Mouse (Mus musculus) lung, postnatal 36 days (tissue): Measurements from ENCODE around the gene Myo9b.
"Not testable (repeated sequence)": the region's sequence is repeated elsewhere in the genome, so short reads cannot be mapped to it uniquely, and the experiment has no call there.

Experiments used
- DNase-seq: peaks from one replicate; pipeline ENCODE4 v3.0.0; 2022; ENCODE audit warnings: mixed read lengths

The Myo9b gene

DNA sequence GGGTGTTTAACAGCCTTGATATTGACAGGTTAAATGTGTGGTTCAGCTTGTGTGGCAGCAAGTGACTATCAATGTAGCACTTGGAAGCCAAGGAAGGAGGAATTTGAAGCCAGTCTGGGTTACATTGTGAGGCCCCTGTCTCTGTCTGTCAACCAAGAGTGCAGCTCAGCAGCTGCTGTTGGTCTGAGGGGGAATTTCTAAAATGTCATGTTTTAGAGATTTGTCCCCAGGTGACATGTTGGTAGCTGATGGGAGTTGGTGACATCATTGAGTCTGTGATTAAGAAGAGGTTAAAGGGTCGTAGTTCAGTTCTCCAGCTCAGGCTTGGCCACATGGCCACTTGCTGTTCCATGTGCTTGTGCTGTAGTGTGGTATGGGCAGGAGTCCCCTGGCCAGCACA, 24.9 kb downstream of the Myo9b start:
- DNase-seq: no peak

DNA sequence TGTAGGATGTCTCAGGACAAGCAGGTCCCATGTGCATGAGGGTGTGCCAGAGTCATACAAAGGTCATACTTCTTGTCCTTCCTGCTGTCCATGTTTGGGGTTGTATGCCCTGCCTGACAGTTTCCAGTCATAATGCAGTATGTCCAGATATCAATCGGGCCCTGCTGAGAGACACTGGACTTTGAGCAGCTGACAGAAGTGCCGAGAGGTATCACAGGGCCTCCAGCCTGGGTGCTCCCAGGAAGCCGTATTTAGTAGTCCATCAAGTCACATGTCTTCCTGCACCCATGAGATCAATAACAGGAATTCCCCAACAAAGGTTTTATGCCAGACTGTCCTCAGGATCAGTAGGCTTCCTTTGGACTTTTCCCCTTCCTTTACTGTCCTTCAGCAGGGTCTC, 27.2 kb downstream of the Myo9b start:
- DNase-seq: no peak

DNA sequence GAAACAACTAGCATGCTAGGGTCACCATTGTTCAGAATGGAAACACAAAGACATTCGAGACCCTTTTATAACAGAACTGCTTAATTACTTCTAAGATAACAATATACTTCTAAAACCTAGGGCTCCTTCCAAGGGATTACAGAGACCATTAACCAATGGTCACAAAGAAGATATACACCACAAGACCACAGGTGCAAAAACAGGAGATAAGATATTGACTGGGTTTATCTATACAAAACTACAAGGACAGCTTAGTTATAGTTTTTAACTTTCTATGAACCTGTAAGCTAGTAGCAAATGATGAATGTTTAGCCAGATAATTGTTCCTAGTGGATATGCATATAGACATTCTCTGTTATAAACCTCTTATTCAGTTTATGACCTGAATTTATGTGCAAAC, 30.3 kb downstream of the Myo9b start:
- DNase-seq: no peak

DNA sequence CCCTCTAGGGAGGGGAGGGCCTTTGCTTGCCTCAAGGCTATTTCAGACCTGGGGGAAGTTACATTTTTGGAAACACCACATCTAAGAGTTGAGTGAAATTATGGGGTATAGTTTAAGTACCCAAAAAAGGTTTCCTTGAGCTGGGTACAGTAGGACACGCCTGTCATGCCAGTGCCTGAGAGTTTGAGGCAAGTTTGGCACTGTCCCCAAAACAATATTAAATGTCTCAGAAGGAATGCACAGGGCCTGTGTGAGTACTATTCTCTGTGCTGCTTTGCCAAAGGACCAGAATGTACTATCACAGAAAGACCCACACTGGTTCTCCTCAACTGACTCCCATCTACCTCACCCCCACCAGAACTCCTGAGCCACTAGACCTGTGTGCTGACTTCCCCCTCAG, 31.1 kb downstream of the Myo9b start:
- DNase-seq: no peak

DNA sequence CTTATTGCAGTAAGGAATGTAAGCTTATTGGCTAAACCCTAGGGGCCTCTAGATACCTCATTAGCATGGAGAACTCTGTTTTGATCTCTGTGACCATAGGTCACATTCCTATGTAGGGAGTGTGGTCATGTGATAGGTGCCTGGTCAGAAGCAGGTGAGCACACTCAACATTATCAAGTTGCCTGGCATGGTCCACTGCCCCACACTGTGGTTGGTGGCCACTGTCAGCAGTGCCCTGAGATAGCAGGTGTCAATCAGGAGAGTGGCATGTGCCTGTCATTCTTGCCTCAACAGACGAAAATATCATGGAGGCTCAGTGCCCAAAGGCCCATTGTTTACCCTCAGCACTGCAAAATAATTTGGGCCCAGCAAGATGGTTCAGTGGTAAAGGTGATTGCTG, 33.5 kb downstream of the Myo9b start:
- DNase-seq: no peak

DNA sequence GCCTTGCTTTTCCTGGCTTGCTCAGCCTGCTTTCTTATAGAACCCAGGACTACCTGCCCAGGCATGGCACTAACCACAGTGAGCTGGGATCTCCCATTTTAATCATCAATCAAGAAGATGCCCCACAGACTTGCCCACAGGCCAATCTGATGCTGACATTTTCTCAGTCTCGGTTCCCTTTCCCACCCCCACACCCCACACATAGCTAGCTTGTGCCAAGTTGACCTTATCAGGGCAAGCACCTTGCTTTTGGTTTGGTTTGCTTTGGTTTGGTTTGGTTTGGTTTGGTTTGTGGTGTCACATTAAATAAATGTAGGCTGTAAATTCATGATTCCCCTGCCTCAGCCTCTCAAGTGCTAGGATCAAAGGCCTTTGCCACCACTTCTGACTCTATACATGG, 34.9 kb downstream of the Myo9b start:
- DNase-seq: no peak

DNA sequence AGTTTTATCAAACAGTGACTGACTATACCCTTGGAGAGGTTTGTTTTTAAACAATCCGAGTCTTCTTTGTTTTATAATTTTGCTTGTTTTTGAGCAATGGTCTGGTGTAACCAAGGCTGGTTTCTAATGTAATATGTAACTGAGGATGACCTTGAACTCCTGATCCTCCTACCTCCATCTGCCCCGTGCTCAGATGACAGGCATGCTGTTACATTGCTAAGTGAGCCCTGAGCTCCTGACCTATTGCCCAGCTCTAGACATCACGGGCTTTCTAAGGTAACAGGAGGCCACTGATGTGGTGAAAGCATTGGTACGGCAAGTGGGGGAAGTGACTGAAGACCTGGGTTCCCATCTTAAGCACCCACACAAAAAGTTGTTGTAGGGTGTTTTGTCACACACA, 35.4 kb downstream of the Myo9b start:
- DNase-seq: no peak

DNA sequence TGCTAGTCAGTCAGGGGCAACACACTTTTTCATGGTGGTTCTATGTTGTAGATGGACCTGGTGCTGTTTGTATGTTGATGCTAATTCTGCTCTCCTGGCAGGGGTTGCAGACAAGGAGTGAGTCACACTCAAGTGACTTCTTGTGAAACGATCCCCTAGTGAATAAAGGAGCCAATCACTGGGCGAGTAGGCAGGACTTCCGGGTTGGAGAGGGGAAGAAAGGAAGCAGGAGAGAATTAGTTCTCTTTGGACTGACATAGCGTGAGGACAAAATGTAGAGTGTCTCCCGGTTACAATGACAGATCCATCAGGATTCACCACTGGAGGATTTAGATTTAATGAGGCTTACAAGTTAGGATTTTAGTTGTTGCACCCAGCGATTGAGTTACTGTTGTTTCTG, 37.9 kb downstream of the Myo9b start:
- DNase-seq: peak; percentile 79

DNA sequence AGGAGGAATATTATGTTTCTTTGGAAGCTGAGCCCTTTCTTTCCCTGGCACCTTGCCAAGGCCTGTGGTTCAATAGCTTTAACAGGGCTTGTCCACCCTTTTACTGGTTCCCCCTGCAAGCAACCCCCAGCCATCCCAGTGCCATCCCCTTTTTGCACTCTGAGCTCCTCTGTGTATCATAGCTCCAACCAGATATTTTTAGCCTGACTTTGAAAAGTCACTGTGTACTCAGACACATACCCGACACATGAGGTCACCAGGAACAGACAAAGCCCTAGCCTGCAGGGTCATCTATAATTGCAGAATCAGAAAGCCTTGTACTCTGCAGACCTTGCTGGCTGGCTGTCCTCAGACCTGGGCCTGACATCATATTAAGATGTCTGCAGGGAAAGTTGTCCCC, 40.2 kb downstream of the Myo9b start:
- DNase-seq: peak; percentile 68

DNA sequence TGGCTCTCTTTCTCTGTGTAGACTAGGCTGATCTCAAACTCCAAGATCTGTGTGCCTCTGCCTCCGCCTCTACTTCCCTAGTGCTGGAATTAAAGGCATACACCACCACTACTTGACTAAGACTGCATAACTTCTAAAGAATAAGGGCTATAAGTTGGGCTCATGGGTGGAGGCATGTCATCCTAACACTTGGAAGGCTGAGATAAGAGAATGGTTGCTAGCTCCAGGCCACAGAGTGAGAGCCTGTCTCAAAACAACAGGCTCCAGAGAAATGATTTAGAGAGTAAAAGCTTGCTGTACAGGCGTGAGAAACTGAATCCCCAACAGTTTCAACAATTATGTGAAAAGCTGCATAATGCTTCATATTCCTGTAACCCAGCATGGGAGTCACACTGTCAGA, 41.4 kb downstream of the Myo9b start:
- DNase-seq: no peak

DNA sequence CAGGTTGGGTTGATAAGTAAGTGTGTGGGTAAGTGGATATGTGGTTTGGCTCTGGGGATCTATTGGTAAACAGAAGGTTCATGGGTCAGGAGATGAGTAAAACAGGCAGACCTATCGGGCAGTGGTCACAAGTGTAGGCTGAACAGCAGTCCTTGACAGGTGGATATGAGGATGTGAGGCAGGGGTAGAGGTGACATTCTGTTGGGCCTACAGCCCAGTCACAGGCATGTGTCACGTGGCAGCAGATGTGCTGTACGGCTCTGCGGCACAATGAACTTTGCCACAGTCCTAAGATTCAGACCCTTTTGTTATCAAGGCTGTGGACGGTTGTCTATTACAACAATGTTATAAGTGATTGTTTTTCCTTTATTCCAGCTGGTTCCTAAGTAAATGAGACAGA, 43.5 kb downstream of the Myo9b start:
- no peak for DNase-seq

DNA sequence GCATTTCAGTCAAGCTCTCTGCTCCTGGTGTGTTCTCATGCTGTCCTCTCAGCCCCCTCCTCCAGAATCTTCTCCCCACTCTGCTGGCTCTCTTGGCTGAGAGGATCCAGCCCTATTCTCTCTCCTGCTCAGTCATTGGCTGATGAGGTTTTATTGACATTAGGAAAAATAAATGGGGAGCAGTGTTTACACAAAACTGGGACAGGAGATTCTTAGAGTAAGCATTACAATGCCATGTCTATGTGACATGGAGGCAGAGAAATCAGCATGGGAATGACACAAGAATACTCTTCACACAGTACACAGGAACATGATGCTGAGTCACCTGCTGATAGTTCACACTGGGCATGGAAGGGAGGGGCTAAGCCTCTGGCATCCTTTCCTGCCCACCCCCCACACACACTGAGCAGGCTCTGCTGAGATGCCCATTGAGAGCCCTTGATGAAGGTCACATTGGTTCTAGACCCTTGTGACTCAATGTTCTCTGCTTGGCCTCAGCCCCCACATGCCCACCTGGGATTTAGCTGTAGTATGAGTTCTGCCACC, 44.0 kb downstream of the Myo9b start:
- no peak for DNase-seq

DNA sequence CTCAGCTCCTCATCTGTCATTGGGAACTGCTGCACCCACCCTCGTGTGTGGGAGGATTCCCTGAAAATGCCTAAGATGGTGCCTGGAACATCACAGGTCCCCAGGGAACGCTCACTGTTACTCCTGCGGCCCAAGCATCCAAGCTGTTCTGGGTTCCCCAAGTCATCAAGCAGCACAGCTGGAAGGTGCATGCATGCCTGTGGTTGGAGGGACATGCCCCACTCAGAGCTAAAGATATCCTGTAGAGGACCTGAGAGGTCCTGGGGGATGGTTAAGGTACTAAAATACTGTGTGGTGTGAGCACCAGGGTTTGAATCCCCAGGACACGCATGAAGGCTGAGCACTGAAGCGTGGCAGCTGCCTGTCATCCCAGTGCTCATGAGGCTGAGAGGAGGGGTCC, 46.1 kb downstream of the Myo9b start:
- not testable (repeated sequence) for DNase-seq

DNA sequence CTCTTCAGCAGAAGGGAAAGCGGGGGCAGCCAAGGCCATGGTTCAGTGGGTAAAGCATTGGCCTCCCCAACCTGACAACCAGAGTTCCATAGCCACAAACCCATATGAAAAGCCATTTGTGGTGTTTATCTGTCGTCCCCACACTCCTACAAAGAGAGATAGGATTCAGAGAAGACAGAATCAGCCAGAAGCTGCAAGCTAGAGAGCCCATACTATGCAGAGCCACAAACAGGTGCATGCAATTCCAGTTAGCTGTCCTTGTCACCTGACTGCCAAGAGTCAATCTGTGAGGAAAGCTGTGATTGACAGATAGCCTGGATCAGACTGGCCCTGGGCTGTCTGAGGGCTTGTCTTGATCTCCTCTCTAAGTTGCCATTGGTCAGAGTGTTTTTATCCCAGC, 47.2 kb downstream of the Myo9b start:
- DNase-seq: not testable (repeated sequence)

DNA sequence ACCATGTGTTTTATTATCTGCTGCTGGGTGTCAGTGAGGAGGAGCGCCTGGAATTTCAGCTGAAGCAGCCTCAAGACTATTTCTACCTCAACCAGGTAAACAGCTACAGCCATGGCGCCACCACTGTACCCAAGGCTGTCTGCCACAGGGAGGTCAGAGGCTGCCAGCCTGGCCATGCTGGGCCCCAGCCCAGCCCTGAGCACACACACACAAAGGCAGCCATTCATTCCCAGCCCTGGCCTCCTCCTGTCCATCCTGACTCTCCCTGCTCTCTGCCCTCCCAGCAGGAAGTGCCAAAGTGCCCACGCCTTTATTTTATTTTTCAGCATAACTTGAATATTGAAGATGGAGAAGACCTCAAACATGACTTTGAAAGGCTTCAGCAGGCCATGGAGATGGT, 50.4 kb downstream of the Myo9b start:
- DNase-seq: no peak

DNA sequence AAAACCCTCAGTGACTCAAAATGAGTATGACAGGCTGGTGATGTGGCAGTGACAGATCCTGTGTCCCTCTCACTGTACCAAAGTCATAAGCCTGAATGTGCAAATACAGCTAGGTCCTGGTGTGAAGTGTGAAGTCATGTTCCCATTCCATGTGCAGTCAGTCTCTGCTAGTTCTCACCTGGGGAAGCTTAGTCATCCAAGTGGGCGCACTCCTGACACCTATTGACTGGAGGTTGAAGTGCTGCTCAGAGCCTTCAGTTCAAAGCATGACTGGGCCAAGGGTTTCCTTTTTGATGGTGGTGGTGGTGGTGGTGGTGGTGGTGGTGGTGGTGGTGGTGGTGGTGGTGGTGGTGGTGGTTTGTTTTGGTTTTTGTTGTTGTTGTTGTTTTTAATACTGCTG, 52.3 kb downstream of the Myo9b start:
- DNase-seq: peak; percentile 71

DNA sequence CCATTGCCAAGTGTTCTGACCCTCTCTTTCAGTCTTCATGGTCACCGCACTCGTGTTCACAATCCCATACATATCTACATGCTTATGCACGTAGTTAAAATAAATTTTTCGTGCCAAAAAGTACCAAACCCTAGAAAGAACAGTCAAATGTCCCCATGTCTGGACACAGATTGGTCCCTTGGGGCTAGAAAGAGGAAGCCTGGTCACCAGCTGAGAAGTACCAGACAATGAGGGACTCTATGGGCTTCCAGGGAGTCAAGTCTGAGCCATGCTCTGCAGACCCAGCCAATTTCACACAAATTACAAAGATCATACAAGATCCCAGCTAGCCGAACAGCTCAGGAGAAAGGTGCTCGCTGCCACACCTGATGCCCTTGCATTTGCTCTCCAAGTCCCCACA, 65.3 kb downstream of the Myo9b start:
- DNase-seq: not testable (repeated sequence)

DNA sequence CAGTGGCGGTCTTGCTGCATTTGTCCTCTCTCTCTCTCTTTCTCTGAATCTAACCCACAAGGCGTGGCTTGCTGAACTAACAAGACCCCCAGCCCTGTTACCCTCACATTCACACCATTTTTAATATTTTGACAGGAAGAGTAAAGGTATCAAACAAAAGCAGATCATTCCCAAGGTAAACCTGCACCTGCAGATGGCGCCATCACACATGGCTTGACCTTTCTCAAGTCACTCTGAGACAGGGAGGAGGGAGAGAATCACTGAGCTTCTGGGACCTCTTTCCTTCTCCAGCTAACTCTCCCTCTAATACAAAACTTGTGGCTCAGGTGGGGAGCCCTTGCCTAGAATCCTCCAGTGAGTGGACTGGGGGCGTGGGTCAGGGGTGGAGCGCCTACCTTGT, 68.1 kb downstream of the Myo9b start:
- DNase-seq: peak; percentile 61

DNA sequence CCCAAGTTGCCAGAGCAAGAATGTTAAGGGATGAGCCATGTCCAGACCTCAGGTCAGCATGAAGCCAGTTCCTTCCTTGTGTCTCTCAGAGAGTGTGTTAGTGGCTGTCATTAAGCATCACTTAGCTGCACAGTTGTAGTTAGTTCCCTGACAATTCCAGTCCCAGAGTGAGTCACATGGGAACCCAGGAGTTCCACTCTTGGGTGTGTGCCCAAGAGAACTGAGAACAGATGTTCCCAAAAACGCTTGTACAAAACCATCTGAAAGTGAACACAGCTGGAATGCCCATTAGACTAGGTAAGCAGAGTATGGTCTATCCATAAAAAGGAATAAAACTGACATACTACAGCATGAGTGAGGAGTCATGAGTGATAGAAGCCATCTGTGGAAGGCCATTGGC, 74.1 kb downstream of the Myo9b start:
- no peak for DNase-seq

DNA sequence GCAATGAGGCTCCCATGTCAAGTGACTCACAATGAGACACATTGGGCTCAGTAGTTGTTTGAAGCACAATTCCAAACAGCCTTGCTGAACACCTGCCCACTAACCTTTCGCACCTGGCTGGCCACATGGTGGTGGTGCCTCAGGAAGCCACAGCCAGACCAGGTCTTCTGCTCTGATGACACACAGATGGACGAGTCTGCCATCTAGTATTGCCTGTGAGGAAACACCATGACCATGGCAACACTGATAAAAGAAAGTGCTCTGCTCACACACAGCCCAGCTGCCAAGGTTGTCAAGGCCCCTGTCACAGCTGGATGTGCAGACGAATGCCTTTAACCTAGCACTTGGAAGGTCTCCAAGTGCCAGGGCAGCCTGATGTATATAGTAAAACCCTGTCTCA, 78.6 kb downstream of the Myo9b start:
- no peak for DNase-seq

DNA sequence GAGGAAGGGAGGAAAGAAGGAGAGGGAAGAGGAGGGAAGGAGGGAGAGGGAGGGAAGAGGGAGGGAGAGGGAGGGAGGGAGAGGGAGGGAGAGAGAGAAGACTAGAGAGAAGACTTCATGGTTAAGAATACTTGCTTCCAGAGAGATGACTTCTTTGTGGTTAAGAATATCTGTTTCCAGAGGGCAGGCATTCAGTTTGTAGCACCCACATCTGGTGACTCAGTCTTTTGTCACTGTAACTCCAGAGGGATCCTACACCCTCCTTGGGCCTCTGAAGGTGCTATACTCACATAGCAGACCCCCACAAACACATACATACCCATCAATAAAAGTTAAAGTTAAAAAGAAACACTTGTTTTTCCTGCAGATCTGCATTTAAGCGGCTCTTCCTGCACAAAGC, 79.0 kb downstream of the Myo9b start:
- DNase-seq: no peak

DNA sequence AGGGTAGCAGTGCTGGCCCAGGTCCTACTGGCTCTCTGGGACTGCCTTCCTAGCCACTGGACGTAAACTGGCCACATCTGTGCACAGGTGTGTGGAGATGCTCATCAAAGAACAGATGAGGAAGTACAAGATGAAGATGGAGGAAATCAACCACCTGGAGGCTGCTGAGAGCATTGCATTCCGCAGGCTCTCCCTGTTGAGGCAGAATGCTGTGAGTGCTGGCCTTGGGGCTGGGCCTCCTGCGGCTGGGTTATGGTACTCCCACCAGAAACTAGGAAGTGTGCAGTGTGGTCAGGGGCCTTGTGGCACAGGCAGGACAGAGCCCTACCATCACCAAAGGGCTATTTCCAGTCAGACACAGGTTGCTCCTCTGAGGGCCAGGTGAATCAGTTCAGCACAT, 85.5 kb downstream of the Myo9b start:
- DNase-seq: no peak

DNA sequence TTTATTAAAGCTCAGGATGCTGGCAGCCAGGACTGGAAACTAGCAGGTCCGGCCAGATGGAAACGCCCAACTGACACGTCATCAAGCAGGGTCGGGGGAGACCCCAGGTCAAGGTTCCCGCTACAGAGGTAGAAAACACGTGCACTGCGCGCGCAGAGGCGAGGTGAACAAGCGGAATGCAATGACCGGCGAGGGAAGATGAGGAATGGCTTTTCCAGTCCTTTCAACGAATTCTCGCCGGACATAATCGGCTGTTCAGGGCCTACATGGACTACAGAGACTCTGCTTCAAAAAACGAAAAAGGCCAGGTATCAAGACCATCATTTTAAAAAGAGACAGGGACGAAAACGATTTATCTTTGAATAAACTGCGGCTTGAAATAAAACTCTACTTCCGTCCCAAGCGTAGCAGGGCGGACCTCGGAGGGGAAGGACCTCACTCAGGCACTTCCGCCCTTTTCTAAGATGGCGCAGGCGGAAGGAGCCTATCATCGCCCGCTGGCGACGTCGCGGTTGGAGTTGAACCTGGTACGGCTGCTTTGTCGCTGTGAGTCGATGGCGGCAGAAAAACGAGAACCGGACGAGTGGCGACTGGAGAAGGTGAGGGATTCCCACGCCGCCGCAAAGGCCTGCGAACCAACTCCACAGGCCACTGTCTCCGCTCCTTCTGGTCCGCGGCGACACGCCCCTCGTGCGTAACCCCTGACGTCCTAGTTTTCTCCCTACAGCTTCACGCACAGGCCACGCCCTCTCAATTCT, 94.4 kb downstream of the Myo9b start, which contains the start of gene Use1:
TSS of gene Use1 (plus strand) at position 78 of the 758 bp plus-strand sequence.
- peak; percentile 97 for DNase-seq

DNA sequence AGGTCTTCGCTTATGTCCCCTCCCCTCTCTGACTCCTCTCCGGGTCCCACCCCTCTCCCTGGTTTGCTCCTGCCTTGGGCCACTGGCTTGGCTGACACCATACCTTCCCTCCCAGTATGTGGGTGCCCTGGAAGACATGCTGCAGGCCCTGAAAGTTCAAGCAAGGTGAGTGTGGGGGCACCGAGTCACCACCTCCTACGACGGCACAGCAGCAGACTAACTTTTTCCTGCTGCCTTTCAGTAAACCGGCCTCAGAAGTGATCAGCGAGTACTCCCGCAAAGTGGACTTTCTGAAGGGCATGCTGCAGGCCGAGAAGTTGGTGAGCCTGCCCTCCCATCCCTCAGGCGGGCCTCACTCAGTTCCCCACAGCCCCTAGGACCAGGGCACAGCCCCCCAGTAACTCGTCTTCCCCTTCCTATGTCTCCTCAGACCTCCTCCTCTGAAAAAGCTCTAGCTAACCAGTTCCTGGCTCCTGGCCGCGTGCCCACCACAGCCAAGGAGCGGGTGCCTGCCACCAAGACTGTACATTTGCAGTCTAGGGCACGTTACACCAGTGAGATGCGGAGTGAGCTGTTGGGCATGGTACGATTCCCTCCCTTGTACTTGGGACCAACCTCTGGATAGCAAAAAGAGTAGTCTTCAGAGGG, 95.1 kb downstream of the Myo9b start:
- DNase-seq: no peak

DNA sequence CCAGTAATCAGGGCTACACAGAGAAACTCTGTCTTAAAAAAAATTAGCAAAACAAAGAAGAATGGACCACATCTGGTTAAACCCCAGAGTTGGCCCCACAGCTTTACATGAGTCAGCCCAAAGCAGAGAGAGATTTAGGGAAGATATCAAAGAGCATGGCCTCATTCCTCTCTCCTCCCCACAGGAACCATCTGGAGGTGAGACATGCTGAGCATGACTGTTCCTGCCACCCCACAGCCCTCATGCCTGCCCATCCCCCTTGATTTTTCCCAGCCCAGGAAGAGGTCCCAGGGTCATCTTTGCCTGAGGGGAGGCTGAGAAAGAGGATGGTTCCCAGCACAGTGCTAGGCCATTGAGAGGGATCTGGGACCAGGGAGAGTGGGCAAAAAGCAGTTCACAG, 95.9 kb downstream of the Myo9b start:
- DNase-seq: no peak
